Mouse (Mus musculus) ovary, postnatal 10 days (tissue): ENCODE results near the gene Bhlhe40.
A peak's percentile ranks its signal among the peaks of the same experiment; 100 is the strongest.

ENCODE experiments used
- DNase-seq: peaks from one replicate; pipeline ENCODE4 v3.0.0; 2022; ENCODE audit warnings: low spot score

Bhlhe40 gene

DNA sequence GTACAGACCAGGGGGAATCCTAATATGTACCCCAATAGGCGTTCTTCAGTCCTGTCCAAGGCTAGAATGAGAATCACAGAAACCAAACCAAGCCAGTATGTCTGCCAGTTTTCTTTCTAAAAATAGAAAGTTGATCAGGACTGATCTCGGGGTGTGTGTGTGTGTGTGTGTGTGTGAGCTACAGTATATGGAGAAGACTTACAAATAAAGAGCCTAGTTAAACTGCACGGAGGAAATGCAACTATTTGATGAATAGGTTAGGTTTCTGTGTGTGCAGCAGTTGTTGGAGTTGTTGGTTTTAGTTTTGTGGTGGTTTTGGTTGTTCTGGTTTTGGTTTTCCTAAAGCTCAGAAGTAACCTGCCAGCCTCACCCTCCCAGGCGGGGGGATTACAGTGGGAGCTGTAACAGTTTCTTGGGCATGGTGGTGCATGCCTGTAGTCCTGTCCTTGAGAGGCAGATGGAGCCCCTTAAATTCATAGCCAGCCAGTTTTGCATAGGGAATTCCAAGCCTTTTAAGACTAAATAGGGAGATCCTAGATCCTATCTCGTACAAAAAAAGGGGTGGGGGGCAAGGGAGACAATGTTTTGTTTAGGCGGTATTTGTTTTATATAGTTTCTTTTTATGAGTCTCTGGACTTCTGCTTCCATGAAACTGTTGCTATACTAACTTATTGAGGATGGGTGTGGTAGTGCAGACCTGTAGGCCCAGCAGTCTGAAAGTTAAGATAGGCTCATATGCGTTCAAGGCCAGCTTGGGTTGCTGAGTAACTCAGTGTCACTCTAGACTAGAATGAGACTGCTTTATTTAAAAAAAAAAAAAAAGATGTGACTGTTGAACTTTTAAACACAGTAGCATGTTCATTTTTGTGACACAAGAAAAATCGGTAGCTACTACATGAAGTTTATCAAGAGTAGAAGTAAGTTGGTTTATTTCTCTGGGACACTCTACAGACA is 3.1 kb downstream of the Bhlhe40 start:
- DNase-seq: no peak

DNA sequence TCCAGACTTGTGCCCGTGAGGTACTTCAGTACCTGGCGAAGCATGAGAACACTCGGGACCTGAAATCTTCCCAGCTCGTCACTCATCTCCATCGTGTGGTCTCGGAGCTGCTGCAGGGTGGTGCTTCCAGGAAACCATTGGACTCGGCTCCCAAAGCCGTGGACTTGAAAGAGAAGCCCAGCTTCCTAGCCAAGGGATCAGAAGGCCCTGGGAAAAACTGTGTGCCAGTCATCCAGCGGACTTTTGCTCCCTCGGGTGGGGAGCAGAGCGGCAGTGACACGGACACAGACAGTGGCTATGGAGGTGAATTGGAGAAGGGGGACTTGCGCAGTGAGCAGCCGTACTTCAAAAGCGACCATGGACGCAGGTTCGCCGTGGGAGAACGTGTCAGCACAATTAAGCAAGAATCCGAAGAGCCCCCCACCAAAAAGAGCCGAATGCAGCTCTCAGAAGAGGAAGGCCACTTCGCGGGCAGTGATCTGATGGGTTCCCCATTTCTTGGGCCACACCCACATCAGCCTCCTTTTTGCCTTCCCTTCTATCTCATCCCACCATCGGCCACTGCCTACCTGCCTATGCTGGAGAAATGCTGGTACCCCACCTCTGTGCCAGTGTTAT is 4.2 kb downstream of the Bhlhe40 start:
- DNase-seq: no peak

DNA sequence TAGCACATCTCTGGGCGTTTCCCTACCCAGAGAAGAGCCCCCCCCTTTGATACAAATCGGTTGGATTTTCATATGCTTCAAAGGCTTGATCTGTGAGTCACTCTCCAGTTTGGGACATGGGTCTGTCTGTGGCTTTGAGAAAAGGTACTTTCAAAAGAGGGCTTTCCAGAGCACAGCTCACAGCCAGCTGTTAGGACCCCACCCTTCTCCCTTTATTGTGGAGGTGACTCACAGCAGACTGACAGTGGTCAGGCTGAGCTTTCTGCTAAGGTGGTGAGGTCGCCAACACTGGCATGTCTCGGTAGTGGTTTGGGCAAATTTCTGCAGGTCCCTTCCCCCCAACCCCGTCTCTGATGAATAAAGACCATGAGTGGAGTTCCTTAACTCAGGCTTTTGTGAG is 5.2 kb downstream of the Bhlhe40 start:
- no peak for DNase-seq

DNA sequence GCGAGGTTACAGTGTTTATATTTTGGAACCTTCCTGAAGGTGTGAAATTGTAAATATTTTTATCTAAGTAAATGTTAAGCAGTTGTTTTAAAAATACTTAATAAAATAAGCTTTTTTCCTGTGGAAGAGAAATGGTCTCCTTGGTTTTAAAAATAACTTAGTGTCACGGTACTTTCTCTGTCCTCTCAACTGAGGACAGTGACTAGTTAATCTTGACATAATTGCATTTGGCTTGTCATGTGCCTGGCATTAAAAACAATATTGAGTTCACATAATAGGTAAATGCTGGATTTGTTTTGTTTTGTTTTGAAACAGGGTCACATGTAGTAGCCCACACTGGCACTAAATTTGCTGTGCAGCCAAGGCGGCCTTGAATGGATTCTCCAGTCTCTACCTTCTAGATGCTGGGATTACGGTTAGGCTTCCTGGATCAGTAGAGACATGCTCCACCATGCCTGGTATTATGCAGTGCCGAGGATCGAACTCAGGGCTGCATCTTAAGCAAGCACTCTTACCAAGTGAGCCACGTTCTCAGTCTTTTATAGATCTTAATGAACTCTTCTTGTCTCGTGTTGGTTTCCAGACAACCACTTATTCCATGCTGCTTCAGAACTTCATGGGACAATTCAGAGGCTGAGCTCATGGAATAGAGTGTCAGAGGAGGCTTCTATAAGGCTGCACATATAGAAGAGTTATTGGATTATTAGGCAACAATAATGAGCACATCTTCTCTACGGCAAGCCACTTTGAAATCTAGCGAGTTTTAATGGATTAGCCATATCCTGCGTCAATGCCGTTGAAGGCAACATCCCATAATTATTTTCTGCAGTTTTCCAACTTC is 6.4 kb downstream of the Bhlhe40 start:
- DNase-seq: no peak

DNA sequence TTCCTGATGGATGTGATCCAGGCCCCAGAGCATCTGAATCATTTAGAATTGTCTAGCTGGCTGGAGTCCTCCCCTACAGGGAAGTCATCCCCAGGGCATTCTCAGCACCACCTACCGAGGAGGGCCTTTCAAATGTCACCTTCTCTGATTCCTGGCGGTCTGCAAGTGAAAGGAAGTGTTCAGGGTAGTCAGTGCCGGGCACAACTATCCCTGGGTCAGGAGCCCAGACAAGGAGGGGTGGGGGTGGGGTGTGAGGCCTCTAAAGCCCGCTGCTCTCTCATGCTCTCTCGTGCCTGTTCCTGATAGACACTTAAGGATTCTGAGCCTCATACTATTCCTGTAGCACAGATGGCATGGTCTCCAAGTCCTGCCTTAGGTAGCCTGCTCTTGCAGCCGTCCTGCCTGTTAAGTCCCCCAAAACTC is 7.2 kb downstream of the Bhlhe40 start:
- no peak for DNase-seq

DNA sequence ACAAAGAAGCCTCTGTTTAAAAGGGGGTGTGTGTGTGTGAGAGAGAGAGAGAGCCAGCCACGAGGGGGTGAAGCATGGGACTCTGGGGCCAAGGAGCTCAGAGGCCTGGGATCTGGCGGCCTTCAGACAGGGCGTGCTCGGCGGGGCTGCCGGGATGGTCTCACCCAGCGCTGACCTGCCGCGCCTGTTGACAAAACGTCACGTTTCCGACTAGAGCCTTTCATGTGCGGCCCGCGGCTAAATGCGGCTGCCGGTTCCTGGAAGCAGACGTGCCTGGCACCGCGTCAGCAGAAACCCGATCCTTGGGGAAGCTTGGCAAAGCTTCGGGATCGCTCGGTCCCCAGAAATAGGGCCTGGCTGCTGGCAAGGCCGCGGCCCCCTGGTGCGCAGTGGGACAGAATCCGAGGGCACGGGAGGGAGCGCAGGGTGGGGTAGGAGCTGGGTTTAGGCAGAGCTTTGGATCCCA is 7.9 kb downstream of the Bhlhe40 start:
- DNase-seq: peak; percentile 57

DNA sequence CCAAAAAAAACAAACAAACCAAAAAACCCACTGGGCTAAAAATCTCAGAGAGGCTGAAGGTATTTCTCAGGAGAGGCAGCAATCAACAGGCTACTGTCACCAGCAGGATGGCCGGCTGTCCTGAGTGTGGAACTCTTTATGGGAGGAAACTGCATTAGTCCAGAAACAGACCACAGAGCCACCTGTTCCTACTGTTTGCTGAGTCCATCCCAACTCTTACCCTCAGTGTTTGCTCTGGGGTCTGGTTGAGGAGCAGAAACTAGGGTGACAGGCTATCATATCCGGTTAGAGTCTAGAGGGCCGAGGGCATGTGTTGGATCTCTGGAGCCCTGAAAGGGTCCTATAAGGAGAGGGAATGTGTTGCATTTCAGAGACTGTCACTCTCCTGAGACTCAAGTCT is 9.8 kb downstream of the Bhlhe40 start:
- DNase-seq: no peak

DNA sequence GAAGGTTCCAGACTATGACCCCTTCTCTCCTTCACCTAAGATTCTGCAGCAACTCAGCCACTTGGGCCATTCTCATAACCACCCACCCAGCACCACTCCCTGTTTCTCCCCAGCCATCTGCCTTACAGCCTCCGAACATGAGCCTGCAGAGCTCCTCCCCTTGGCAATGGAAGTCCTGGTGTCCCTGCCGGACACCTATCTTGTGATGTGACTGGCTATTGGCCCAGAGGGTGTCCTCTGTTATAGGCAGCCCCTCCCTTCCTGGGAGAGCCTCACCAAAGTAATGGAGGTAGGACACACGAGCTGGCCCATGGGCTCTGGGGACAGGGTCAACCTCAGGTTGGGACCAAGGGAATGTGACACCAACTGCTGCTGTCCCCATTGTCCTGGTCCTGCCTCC is 10.4 kb downstream of the Bhlhe40 start:
- no peak for DNase-seq

DNA sequence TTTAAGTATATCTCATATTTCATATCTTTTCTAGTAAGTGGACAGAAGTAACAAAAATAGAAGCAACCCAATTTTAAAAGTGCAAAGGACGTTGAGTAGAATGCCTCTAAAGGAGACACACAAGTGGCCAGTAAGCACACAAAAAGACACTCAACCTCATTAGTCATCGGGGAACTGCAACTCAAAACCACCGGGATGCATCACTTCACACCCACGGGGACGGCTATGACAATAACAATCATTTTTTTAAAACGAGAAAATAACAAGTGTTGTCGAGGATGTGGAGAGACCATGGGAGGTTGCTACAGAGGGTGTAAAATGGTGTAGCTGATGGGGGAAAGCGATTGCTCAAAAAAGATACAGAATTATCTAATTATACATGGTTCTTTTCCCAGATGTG is 11.7 kb downstream of the Bhlhe40 start:
- DNase-seq: no peak

DNA sequence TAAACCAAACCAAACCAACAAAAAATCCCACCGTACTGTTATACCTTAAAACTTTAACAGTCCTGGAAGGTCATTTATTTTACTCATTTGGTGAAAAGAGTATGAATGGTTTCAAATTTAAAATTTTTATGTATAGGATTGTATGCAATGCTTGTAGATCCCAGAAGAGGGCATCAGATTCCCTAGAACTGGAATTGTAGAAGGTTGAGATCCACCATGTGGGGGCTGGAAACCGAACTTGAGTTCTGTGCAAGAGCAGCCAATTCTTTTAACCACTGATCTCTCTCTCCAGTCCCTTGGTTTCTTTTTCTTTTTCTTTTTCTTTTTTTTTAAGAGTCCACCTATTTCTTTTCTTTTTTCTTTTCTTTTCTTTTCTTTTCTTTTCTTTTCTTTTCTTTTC is 13.8 kb downstream of the Bhlhe40 start:
- no peak for DNase-seq

DNA sequence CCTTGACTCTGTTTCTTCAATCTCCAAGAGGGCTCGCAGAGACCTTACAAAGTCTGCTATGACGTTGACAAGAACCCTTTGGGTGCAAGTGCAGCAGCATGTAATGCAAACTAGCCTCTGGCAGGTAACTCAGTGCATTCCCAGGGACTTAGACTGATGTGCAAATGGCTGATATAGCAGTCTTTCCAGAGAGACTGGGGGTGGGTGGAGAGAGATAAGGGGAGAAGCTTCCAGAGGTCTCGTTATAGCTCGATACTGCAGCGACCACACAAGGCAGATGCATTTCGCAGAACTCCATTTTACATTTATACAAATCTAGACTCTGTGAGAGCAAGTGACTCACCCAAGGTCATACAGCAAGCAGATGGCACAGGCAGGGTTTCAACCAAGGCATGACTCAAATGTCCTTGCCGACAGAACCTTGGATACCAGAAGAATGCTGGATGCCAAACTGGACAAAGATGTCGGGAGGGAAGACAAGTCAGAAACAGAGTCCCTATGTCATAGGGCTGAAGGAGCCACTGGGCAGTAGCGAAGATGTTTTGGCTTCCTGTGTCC is 16.4 kb downstream of the Bhlhe40 start:
- DNase-seq: no peak

DNA sequence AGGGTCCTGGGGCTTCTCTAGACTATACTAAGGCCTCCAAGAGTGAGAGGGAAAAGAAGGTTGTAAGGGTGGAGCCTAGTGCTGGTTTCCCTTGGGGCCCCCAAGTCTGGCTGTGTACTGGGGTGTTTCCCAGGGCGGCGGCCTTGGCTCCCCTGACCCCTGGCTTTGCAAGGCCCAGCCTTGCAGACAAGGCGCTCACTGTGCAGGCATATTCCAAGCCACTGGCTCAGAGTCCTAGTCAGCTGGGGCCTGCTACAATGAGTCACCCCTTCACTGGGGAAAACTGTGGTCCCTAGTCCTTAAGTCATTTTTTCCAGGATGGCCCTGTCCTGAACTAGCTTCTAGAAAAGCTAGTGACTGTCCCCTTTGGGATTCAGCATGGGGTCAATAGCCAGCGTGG is 17.3 kb downstream of the Bhlhe40 start:
- no peak for DNase-seq

DNA sequence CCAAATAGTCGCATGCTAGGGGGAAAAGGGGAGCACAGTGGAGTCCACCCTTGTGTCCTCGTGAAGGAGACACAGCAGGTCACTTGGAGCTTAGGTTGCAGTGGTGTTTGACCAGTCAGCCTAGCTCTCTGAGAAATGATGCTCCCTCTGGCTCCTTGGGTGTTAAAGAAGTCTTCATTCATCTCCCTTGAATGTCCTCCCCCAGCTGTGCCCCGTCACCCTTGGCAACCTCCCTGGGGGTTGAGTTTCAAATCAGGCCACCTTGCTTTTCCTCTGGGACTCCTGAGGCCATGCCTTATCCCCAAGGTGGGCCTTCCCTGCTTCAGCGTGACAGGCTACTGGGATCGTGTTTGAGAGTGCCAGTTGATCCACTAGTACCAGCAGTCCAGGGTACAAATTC is 17.8 kb downstream of the Bhlhe40 start:
- DNase-seq: no peak

DNA sequence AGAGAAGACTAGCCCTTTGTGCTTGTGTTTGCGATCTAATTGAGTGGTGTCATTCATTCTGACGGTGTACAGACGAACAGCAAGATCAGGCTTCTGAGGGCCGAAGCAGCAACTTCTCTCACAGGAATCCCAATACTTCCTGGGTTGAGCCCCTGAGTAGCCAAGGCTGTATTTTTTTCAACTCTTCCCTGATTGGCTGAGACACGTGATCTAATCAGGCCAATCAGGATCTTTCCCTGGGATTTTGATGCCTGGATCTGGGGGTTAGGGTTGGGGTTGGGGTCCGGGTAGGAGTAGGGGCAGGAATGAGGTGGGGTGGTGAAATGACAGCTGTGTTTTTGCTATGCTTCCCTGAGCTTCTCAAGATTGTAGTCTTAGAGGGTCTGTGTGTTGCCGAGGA is 20.1 kb downstream of the Bhlhe40 start:
- DNase-seq: no peak

DNA sequence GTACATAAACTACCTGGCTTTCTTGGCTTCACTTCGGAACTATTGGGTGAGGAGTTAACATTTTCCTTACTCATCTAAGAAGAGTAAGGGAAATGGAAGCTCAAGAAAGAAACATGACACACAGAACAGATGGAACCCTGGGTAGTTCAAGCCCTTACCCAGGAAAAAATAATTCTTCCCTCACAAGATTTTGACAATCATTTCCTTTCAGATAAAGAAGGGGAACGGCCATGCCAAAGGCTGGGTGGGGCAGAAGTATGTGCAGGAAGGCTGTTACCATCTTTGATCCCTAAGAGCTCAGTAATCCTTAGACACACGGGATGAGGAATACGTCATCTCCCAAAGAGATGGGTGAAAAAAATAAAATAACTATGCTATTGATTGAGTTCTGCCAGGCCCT is 20.7 kb downstream of the Bhlhe40 start:
- no peak for DNase-seq

DNA sequence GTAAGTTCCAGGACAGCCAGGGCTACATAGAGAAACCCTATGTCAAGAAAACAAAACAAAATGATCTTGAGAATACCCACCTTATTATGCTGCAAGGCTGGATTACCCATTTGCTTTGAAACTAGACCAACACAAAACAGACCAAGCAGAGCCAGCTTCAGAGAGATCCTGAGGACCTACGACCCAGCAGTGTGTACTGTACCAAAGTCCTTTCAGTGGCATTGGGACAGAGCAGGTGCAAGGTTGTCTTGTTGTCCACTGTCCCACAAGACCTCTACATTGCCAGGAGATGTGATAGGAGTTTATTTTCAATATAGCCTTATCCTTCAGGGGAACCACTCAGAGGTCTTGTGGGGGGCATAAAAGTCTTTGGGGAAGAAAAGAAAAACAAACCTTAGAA is 22.7 kb downstream of the Bhlhe40 start:
- DNase-seq: no peak

DNA sequence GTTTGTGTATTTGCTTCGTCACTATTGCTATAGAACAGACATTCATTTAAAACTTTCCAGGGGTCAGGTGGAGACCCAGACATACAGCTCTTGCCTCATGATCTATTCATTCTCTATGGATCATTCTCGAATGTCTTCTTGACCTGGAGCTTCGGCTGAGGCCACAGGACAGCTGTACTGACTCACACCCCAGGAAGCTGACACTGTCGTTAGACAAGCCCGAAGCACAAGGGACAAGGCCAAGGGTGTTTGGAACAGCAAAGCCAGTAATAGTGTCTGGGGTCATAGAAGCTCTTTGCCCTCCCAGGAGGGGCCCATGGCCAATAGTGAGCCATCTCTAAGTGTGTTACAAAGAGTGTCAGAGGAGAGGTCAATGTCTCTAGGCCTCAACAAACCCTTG is 24.0 kb downstream of the Bhlhe40 start:
- DNase-seq: no peak

DNA sequence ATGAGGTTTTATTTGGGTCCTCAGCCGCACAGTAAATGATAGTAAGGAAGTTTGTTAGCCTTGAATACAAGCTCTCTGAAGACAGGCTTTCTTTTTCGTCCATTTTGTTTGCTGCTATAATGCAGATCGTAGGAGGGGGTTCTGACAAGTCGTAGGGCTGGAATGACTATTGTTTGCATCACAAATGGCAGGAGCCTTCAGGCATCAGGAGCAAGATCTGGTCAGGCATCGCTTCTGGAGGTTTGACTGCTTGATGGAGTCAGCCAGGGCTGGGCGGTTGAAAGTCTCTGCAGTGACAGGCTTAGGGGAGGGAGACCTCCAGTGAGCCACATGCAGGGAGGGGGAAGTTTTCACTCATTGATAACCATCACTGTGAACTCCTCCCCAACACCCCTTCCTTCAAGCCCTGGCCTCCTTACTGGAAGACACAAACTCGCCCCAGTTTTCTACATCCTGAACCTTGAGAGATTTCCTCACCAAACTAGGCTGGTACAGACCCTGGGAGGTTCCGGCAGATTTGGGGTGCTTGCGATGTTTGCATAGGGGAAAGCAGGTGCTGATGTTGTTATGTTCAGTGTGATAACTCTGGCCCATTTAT is 25.4 kb downstream of the Bhlhe40 start:
- no peak for DNase-seq

DNA sequence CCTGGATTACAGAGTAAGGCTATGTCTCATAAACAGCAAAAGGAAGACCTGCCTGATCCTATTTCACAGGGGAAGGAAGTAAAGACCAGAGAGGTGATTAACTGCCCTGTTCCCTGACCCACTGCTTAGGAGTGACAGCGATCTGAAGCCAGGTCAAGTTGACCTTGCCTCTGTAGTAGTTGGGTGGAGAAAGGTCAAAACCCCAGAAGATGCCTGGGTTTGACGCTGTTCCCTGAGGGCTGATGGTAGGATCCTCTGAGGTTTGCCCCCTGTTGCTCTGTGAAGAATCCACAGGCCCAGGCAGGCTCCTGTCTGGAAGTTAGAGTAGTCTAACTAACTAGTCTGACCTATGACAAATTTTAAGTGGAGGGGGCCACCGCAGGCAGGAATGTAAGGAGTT is 26.5 kb downstream of the Bhlhe40 start:
- no peak for DNase-seq

DNA sequence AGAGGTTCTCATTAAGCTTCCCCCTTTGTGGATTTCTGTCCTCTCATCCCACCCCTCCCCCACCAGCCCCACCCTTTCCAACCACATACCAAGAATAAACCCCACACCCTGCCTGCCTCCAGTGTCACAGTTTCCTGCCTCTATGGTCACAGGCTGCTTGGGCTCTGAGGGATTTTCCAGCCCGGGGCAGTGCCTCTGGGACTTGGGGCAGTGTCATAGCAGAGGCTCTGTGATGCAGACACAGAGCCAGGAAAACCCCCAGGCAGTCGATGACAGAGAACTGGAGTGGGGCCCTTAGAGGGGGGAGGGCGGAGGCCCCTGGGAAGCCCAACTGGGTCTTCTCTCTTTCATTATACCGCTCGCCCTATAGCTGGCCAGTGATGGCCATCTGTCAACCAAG is 27.9 kb downstream of the Bhlhe40 start:
- no peak for DNase-seq

DNA sequence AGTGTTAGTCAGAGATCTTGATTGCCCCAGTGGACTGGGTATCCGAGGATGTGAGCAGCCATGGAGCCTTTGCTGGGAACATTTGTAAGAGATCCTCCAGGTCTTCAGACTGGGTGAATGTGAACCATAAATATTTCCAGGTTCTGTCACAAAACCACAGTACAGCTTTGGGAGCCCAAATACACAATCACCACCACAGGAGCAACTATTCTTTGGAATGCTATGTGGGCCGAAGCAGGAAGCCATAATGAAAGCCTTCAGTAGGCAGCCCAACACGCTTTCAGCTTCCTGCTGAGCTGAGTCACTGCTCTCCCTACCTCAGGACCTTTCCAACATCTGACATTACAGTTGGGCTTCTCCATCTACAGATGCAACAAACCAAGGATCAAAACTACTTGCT is 32.6 kb downstream of the Bhlhe40 start:
- no peak for DNase-seq
